Mouse (Mus musculus) Patski (cell line): ENCODE results near the gene Cop1. TPM values are rescaled to one million over a fixed set of nuclear protein-coding genes. Genes with fewer than 3 reads are reported as not detected.
A peak's percentile ranks its signal among the peaks of the same experiment; 100 is the strongest.

Experiments
- ATAC-seq: fragments of 100-300 bp; one replicate; pipeline ENCODE4 v1.8.0; 2021
- CTCF ChIA-PET: fragments of 350-600 bp; sonication (Branson Sonifier 250); formaldehyde crosslinking; loops from one replicate; lab custom pipeline; 2022; ENCODE audit warnings: inconsistent platforms; lab: Charles Lee
- POLR2A ChIA-PET: fragments of 350-600 bp; sonication (Branson Sonifier 250); formaldehyde crosslinking; loops from one replicate; lab custom pipeline; 2022; ENCODE audit warnings: antibody characterized with exemption, inconsistent platforms; lab: Charles Lee
- DNase-seq: peaks from one replicate; pipeline ENCODE4 v3.0.0-alpha.2; 2011; ENCODE audit warnings: low read depth, low spot score
- H3K27me3 ChIP-seq: fragments of 371-371 bp; one replicate; pipeline ENCODE4 v1.5.1; 2021
- CTCF ChIP-seq: fragments of 100-300 bp; IDR thresholded peaks from one replicate; pipeline ENCODE4 v1.5.1; 2021
- in situ Hi-C: fragments of 300-500 bp; cut with MboI; formaldehyde crosslinking; loops from 3 replicates; pipeline ENCODE4 v1.11.1; 2018; ENCODE audit warnings: low pct_unique_long_range_greater_than_20kb, mixed read lengths
- polyA plus RNA-seq: library from polyadenylated mRNA; unstranded; gene quantifications from one replicate; pipeline ENCODE4 v1.2.3, GENCODE M21; 2021

The Cop1 gene
- polyA plus RNA-seq, 1 experiment from 2014 or later, result 145 TPM

GRCm38 (mm10) chr1:159233426-159233825 is 1.3 kb downstream of the Cop1 start:
- POLR2A ChIA-PET, result no interaction called here
- in situ Hi-C loops, result no loop called here
- DNase-seq, result no peak
- TF ChIP-seq CTCF, result no peak
- no peaks in the 10 kb centered on the region for H3K27me3 ChIP-seq
- CTCF ChIA-PET, result no interaction called here
- no peak for ATAC-seq

GRCm38 (mm10) chr1:159234496-159234895 is 2.4 kb downstream of the Cop1 start:
- in situ Hi-C loops, result no loop called here
- POLR2A ChIA-PET, result no interaction called here
- no peaks in the 10 kb centered on the region for H3K27me3 ChIP-seq
- no peak for TF ChIP-seq CTCF
- CTCF ChIA-PET, result interaction anchor here (1.0 kb wide), 1 partner anchor 10 kb away, joined by 4 read pairs; no protein-coding TSS in a partner anchor
- no peak for DNase-seq
- ATAC-seq, result no peak

GRCm38 (mm10) chr1:159235674-159236073 is 3.6 kb downstream of the Cop1 start:
- in situ Hi-C loops, result no loop called here
- no peak for TF ChIP-seq CTCF
- H3K27me3 ChIP-seq, result no peaks in the 10 kb centered on the region
- ChIA-PET CTCF (no interaction called here), POLR2A (no interaction called here)
- DNase-seq (no peak), ATAC-seq (no peak)

GRCm38 (mm10) chr1:159238147-159238546 is 6.0 kb downstream of the Cop1 start:
- DNase-seq (no peak), ATAC-seq (no peak)
- TF ChIP-seq CTCF, result no peak
- ChIA-PET POLR2A (no interaction called here), CTCF (no interaction called here)
- in situ Hi-C loops, result no loop called here
- H3K27me3 ChIP-seq, result no peaks in the 10 kb centered on the region

GRCm38 (mm10) chr1:159250320-159250719 is 18.2 kb downstream of the Cop1 start:
- in situ Hi-C loops, result no loop called here
- no peak for TF ChIP-seq CTCF
- CTCF ChIA-PET, result no interaction called here
- H3K27me3 ChIP-seq, result no peaks in the 10 kb centered on the region
- POLR2A ChIA-PET, result no interaction called here
- DNase-seq, result no peak
- ATAC-seq, result no peak

- H3K27me3 ChIP-seq, result no peaks in the 10 kb centered on the region
- DNase-seq (no peak), ATAC-seq (peak; percentile 82)
- ChIA-PET CTCF (no interaction called here), POLR2A (interaction anchor here (0.5 kb wide), 1 partner anchor 565 kb away, joined by 6 read pairs; no protein-coding TSS in a partner anchor)
- in situ Hi-C loops, result no loop called here
- TF ChIP-seq CTCF, result no peak
These were observed 21.0 kb downstream of the Cop1 start for GRCm38 (mm10) chr1:159253078-159253477.

- in situ Hi-C loops, result no loop called here
- TF ChIP-seq CTCF, result no peak
- ChIA-PET CTCF (no interaction called here), POLR2A (no interaction called here)
- DNase-seq, result no peak
- ATAC-seq, result peak; percentile 68
- no peaks in the 10 kb centered on the region for H3K27me3 ChIP-seq
These were observed 23.0 kb downstream of the Cop1 start for GRCm38 (mm10) chr1:159254906-159255685.

- no peak for DNase-seq
- ChIA-PET POLR2A (no interaction called here), CTCF (interaction anchor here (1.7 kb wide), 1 partner anchor 15 kb away, joined by 5 read pairs; no protein-coding TSS in a partner anchor)
- no peak for TF ChIP-seq CTCF
- peak; percentile 56 for ATAC-seq
- no peaks in the 10 kb centered on the region for H3K27me3 ChIP-seq
- in situ Hi-C loops, result no loop called here
These were observed 24.4 kb downstream of the Cop1 start for GRCm38 (mm10) chr1:159256543-159256942.

GRCm38 (mm10) chr1:159263820-159264219 is 31.7 kb downstream of the Cop1 start:
- in situ Hi-C loops, result no loop called here
- ChIA-PET POLR2A (no interaction called here), CTCF (no interaction called here)
- DNase-seq, result no peak
- no peak for ATAC-seq
- H3K27me3 ChIP-seq, result no peaks in the 10 kb centered on the region
- TF ChIP-seq CTCF, result no peak

GRCm38 (mm10) chr1:159280072-159280471 is 48.0 kb downstream of the Cop1 start:
- ATAC-seq (no peak), DNase-seq (no peak)
- CTCF ChIA-PET, result no interaction called here
- POLR2A ChIA-PET, result no interaction called here
- in situ Hi-C loops, result loop anchor here (10.0 to 25.0 kb wide), 2 partner anchors 782 to 905 kb away; no protein-coding TSS in a partner anchor
- no peaks in the 10 kb centered on the region for H3K27me3 ChIP-seq
- no peak for TF ChIP-seq CTCF

- ATAC-seq (no peak), DNase-seq (no peak)
- no peaks in the 10 kb centered on the region for H3K27me3 ChIP-seq
- CTCF ChIA-PET, result no interaction called here
- POLR2A ChIA-PET, result no interaction called here
- no peak for TF ChIP-seq CTCF
- in situ Hi-C loops, result loop anchor here (10.0 to 25.0 kb wide), 2 partner anchors 780 to 903 kb away; no protein-coding TSS in a partner anchor
These were observed 49.7 kb downstream of the Cop1 start for GRCm38 (mm10) chr1:159281861-159282260.
